Mouse (Mus musculus): Measurements from ENCODE around the gene Glul. TPM values are rescaled to one million over a fixed set of nuclear protein-coding genes. Genes with fewer than 3 reads are reported as not detected.
"Not testable (repeated sequence)": the region's sequence is repeated elsewhere in the genome, so short reads cannot be mapped to it uniquely, and the experiment has no call there.

Gene Glul
- 2,520 and 2,775 TPM in 2 replicates for polyA plus RNA-seq (2012; rRNA removed)

GRCm38 (mm10) chr1:153899731-153900380, at the start of gene Glul, which contains the start of gene Teddm2:
Gene Glul (plus strand): TSS chr1:153899944.
Gene Teddm2 (minus strand): TSS chr1:153900228.
- TF ChIP-seq CTCF (IDR thresholded peaks at IDR 0.05; ENCODE audit: extremely low read depth, insufficient read depth, low read length) (no peak), POLR2A (IDR thresholded peaks at IDR 0.05; ENCODE audit: extremely low read depth, insufficient read depth, low read length) (peak; percentile 100)
- H3K4me3 ChIP-seq (ENCODE audit: insufficient read depth, low read length): peak within 1 kb of the TSS; percentile 66
- no peaks in the 10 kb centered on the region for H3K4me1 ChIP-seq (ENCODE audit: control insufficient read depth, insufficient read depth, low read length)
- H3K27ac ChIP-seq (ENCODE audit: insufficient read depth, low read length): peak within 1 kb of the TSS; percentile 88

GRCm38 (mm10) chr1:153852696-153853095, 47.0 kb upstream of the Glul start:
- not testable (repeated sequence) for H3K4me3 ChIP-seq (ENCODE audit: insufficient read depth, low read length); H3K27ac ChIP-seq (ENCODE audit: insufficient read depth, low read length); H3K4me1 ChIP-seq (ENCODE audit: control insufficient read depth, insufficient read depth, low read length)

GRCm38 (mm10) chr1:153855946-153856345, 43.8 kb upstream of the Glul start:
- Histone ChIP-seq H3K4me1 (ENCODE audit: control insufficient read depth, insufficient read depth, low read length) (no peaks in the 10 kb centered on the region), H3K4me3 (ENCODE audit: insufficient read depth, low read length) (no peak overlapping the region), H3K27ac (ENCODE audit: insufficient read depth, low read length) (no peak overlapping the region)
- TF ChIP-seq CTCF (IDR thresholded peaks at IDR 0.05; ENCODE audit: extremely low read depth, insufficient read depth, low read length) (no peak), POLR2A (IDR thresholded peaks at IDR 0.05; ENCODE audit: extremely low read depth, insufficient read depth, low read length) (no peak)

GRCm38 (mm10) chr1:153874045-153874444, 25.7 kb upstream of the Glul start, which contains the start of gene Teddm1b:
Gene Teddm1b (plus strand): TSS chr1:153874345.
- TF ChIP-seq CTCF (IDR thresholded peaks at IDR 0.05; ENCODE audit: extremely low read depth, insufficient read depth, low read length) (no peak), POLR2A (IDR thresholded peaks at IDR 0.05; ENCODE audit: extremely low read depth, insufficient read depth, low read length) (no peak)
- no peak within 1 kb of the TSS for H3K4me3 ChIP-seq (ENCODE audit: insufficient read depth, low read length)

GRCm38 (mm10) chr1:153880391-153880790, 19.4 kb upstream of the Glul start:
- H3K4me1 ChIP-seq (ENCODE audit: control insufficient read depth, insufficient read depth, low read length); H3K27ac ChIP-seq (ENCODE audit: insufficient read depth, low read length); H3K4me3 ChIP-seq (ENCODE audit: insufficient read depth, low read length): not testable (repeated sequence)

More at GRCm38 (mm10) chr1:153874045-153874444, 25.7 kb upstream of the Glul start, which contains the start of gene Teddm1b:
- Histone ChIP-seq H3K27ac (ENCODE audit: insufficient read depth, low read length) (no peak within 1 kb of the TSS), H3K4me1 (ENCODE audit: control insufficient read depth, insufficient read depth, low read length) (peaks cover 2% of the 10 kb centered on the region; the same call in 1 of the 2 replicates)

GRCm38 (mm10) chr1:153886024-153886633, 13.6 kb upstream of the Glul start:
- no peak overlapping the region for H3K4me3 ChIP-seq (ENCODE audit: insufficient read depth, low read length)
- no peak for TF ChIP-seq POLR2A (IDR thresholded peaks at IDR 0.05; ENCODE audit: extremely low read depth, insufficient read depth, low read length)
- TF ChIP-seq CTCF (IDR thresholded peaks at IDR 0.05; ENCODE audit: extremely low read depth, insufficient read depth, low read length): no peak
- H3K4me1 ChIP-seq (ENCODE audit: control insufficient read depth, insufficient read depth, low read length): no peaks in the 10 kb centered on the region
- no peak overlapping the region for H3K27ac ChIP-seq (ENCODE audit: insufficient read depth, low read length)

- TF ChIP-seq POLR2A (IDR thresholded peaks at IDR 0.05; ENCODE audit: extremely low read depth, insufficient read depth, low read length) (no peak), CTCF (IDR thresholded peaks at IDR 0.05; ENCODE audit: extremely low read depth, insufficient read depth, low read length) (no peak)
- no peak overlapping the region for H3K4me3 ChIP-seq (ENCODE audit: insufficient read depth, low read length)
- H3K27ac ChIP-seq (ENCODE audit: insufficient read depth, low read length): no peak overlapping the region
- peaks cover 1% of the 10 kb centered on the region; the same call in 1 of the 2 replicates for H3K4me1 ChIP-seq (ENCODE audit: control insufficient read depth, insufficient read depth, low read length)
These were observed 9.6 kb upstream of the Glul start for GRCm38 (mm10) chr1:153890121-153890520.

GRCm38 (mm10) chr1:153891442-153891841, 8.3 kb upstream of the Glul start, which contains the start of gene Teddm1a:
Gene Teddm1a (plus strand): TSS chr1:153891742.
- Histone ChIP-seq H3K4me3 (ENCODE audit: insufficient read depth, low read length) (no peak within 1 kb of the TSS), H3K27ac (ENCODE audit: insufficient read depth, low read length) (no peak within 1 kb of the TSS), H3K4me1 (ENCODE audit: control insufficient read depth, insufficient read depth, low read length) (peaks cover 1% of the 10 kb centered on the region; the same call in 1 of the 2 replicates)
- TF ChIP-seq POLR2A (IDR thresholded peaks at IDR 0.05; ENCODE audit: extremely low read depth, insufficient read depth, low read length) (no peak), CTCF (IDR thresholded peaks at IDR 0.05; ENCODE audit: extremely low read depth, insufficient read depth, low read length) (no peak)

GRCm38 (mm10) chr1:153893746-153894145, 6.0 kb upstream of the Glul start:
- H3K4me3 ChIP-seq (ENCODE audit: insufficient read depth, low read length): no peak overlapping the region
- peaks cover 1% of the 10 kb centered on the region; the same call in 1 of the 2 replicates for H3K4me1 ChIP-seq (ENCODE audit: control insufficient read depth, insufficient read depth, low read length)
- TF ChIP-seq POLR2A (IDR thresholded peaks at IDR 0.05; ENCODE audit: extremely low read depth, insufficient read depth, low read length) (no peak), CTCF (IDR thresholded peaks at IDR 0.05; ENCODE audit: extremely low read depth, insufficient read depth, low read length) (no peak)
- no peak overlapping the region for H3K27ac ChIP-seq (ENCODE audit: insufficient read depth, low read length)
